Mouse (Mus musculus) kidney, adult 2 months (tissue): ENCODE results near the gene Rrp7a. TPM values are rescaled to one million over a fixed set of nuclear protein-coding genes. Genes with fewer than 3 reads are reported as not detected.

Experiments used
- DNase-seq: peaks from one replicate; pipeline ENCODE4 v3.0.0; 2021
- H3K27ac ChIP-seq: fragments of 200-500 bp; 2 replicates; pipeline ENCODE4 v1.5.1; 2012; ENCODE audit warnings: low read depth, low read length, control low read depth, inconsistent platforms; ENCODE audit not compliant: insufficient read depth
- H3K27me3 ChIP-seq: fragments of 200-500 bp; replicated peaks from 2 replicates; pipeline ENCODE4 v1.6.1; 2012; ENCODE audit warnings: mild to moderate bottlenecking, moderate library complexity, low read length, inconsistent platforms; ENCODE audit not compliant: control insufficient read depth, insufficient read depth
- H3K36me3 ChIP-seq: fragments of 200-500 bp; 2 replicates; pipeline ENCODE4 v1.6.1; 2012; ENCODE audit warnings: mild to moderate bottlenecking, moderate library complexity, low read length, inconsistent platforms; ENCODE audit not compliant: control insufficient read depth, insufficient read depth
- H3K4me1 ChIP-seq: fragments of 200-500 bp; 2 replicates; pipeline ENCODE4 v1.6.1; 2011; ENCODE audit warnings: low read length; ENCODE audit not compliant: control insufficient read depth, insufficient read depth
- H3K4me3 ChIP-seq: fragments of 200-500 bp; 2 replicates; pipeline ENCODE4 v1.5.1; 2011; ENCODE audit warnings: mild to moderate bottlenecking, low read depth, low read length, control low read depth; ENCODE audit not compliant: insufficient read depth
- CTCF ChIP-seq: fragments of 200-500 bp; conservative IDR thresholded peaks from 2 replicates; pipeline ENCODE4 v1.5.1; 2011; ENCODE audit warnings: low read depth, mild to moderate bottlenecking, control low read depth, low read length, moderate library complexity, mixed read lengths; ENCODE audit not compliant: insufficient read depth, insufficient read length
- POLR2A ChIP-seq: fragments of 200-500 bp; IDR thresholded peaks from one replicate; pipeline ENCODE4 v1.6.1; 2011; ENCODE audit warnings: low read depth, low read length, control low read depth
- WGBS: fragments of 180-500 bp; shearing (Covaris S2); methylation state at CpG from one replicate; pipeline ENCODE4 v1.1.7; 2018; 5-methylcytosine and 5-hydroxymethylcytosine counted together
- polyA plus RNA-seq: library from polyadenylated mRNA; depleted of rRNA; stranded (reverse); fragments of >200 nt; gene quantifications from 2 replicates; pipeline ENCODE4 v1.2.3, GENCODE M21; 2012

The Rrp7a gene
- polyA plus RNA-seq, 1 experiment, result 110 TPM

- TF ChIP-seq CTCF (no peak), POLR2A (no peak)
- DNase-seq, result no peak
- Histone ChIP-seq H3K27ac (no peak overlapping the region), H3K4me1 (no peaks in the 10 kb centered on the region), H3K4me3 (no peak overlapping the region), H3K27me3 (no peaks in the 10 kb centered on the region), H3K36me3 (peaks cover 3% of the 10 kb centered on the region)
- WGBS, result 93% methylated on average over 9 of the region's 9 CpGs
Observed at GRCm38 (mm10) chr15:83126582-83126981, 4.0 kb upstream of the Rrp7a start.

- no peak for DNase-seq
- no peaks in the 10 kb centered on the region for H3K27me3 ChIP-seq
- no peak overlapping the region for H3K4me3 ChIP-seq
- H3K27ac ChIP-seq, result no peak overlapping the region
- H3K4me1 ChIP-seq, result no peaks in the 10 kb centered on the region
- H3K36me3 ChIP-seq, result peaks cover 3% of the 10 kb centered on the region
- 66% methylated on average over 5 of the region's 5 CpGs for WGBS
- TF ChIP-seq CTCF, result no peak
- TF ChIP-seq POLR2A, result no peak
Observed at GRCm38 (mm10) chr15:83124625-83125024, 2.0 kb upstream of the Rrp7a start.

- Histone ChIP-seq H3K27me3 (no peaks in the 10 kb centered on the region), H3K36me3 (0 out of 2 replicates have a peak, but pooled peaks cover 2% of the 10 kb centered on the region), H3K27ac (no peak overlapping the region), H3K4me1 (no peaks in the 10 kb centered on the region), H3K4me3 (peak overlapping the region; percentile 100)
- TF ChIP-seq CTCF, result 0 out of 2 replicates have a peak, but pooled peaks have one; percentile 9
- no peak for TF ChIP-seq POLR2A
- DNase-seq, result peak; percentile 45
- WGBS, result 3% methylated on average over 43 of the region's 43 CpGs
Observed at GRCm38 (mm10) chr15:83121709-83122565, 664 bp downstream of the Rrp7a start.

- peak; percentile 64 for TF ChIP-seq CTCF
- no peak for TF ChIP-seq POLR2A
- DNase-seq, result peak; percentile 76
- no peak overlapping the region for H3K4me3 ChIP-seq
Observed at GRCm38 (mm10) chr15:83118360-83118759, 4.2 kb downstream of the Rrp7a start.

GRCm38 (mm10) chr15:83115071-83115470 lies 7.5 kb downstream of the Rrp7a start:
- Histone ChIP-seq H3K4me1 (no peaks in the 10 kb centered on the region), H3K27me3 (no peaks in the 10 kb centered on the region), H3K4me3 (no peak overlapping the region), H3K36me3 (no peaks in the 10 kb centered on the region), H3K27ac (no peak overlapping the region)
- no peak for TF ChIP-seq POLR2A
- TF ChIP-seq CTCF, result no peak
- no peak for DNase-seq
- WGBS, result 71% methylated on average over 6 of the region's 6 CpGs

More at GRCm38 (mm10) chr15:83118360-83118759, 4.2 kb downstream of the Rrp7a start:
- Histone ChIP-seq H3K4me1 (no peaks in the 10 kb centered on the region), H3K27me3 (no peaks in the 10 kb centered on the region), H3K36me3 (no peaks in the 10 kb centered on the region), H3K27ac (no peak overlapping the region)
- WGBS, result 53% methylated on average over 7 of the region's 7 CpGs

- H3K36me3 ChIP-seq, result no peaks in the 10 kb centered on the region
- 63% methylated on average over 9 of the region's 9 CpGs for WGBS
- H3K27me3 ChIP-seq, result no peaks in the 10 kb centered on the region
- H3K27ac ChIP-seq, result no peak overlapping the region
- H3K4me3 ChIP-seq, result no peak overlapping the region
- H3K4me1 ChIP-seq, result no peaks in the 10 kb centered on the region
- TF ChIP-seq POLR2A (no peak), CTCF (no peak)
- DNase-seq, result peak; percentile 62
Observed at GRCm38 (mm10) chr15:83114106-83114505, 8.5 kb downstream of the Rrp7a start.

- no peaks in the 10 kb centered on the region for H3K4me1 ChIP-seq
- DNase-seq, result peak; percentile 69
- H3K36me3 ChIP-seq, result no peaks in the 10 kb centered on the region
- WGBS, result 13% methylated on average over 11 of the region's 11 CpGs
- no peaks in the 10 kb centered on the region for H3K27me3 ChIP-seq
- H3K27ac ChIP-seq, result no peak overlapping the region
- TF ChIP-seq CTCF (peak; percentile 70), POLR2A (no peak)
- no peak overlapping the region for H3K4me3 ChIP-seq
Observed at GRCm38 (mm10) chr15:83112898-83113297, 9.7 kb downstream of the Rrp7a start.
